Mouse (Mus musculus): ENCODE measurements at regions not wholly inside any gene's neighbourhood (a gene's known extent, or its start where the extent isn't known, plus 50 kb on each side); places are given as distances from the start of the nearest gene placed in this dataset.

DNA sequence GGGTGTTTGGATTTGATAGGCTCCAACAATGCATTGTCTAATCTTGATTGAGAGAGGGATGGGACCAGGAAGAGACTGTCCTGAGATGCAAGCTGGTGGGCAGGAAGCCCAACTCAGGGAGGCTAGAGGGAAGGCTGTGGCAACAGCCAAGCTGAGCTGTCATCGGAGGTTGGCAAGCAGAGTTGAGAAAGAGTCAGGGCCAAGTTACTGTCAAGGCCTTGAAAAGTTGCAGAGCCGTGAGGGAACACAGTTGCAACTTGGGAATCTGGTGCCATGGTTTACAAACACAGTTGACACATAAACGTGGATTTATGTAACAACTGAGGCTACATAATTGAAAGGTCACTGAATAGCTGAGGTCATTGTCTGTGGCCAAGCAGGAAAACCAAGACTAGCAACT, 170.8 kb upstream of the Frmd6 start:
- TF ChIP-seq CTCF (IDR thresholded peaks at IDR 0.05; ENCODE audit: control insufficient read depth, insufficient read depth, insufficient read length) (no peak), MYOG (IDR thresholded peaks at IDR 0.05; ENCODE audit: control insufficient read depth, extremely low read depth, insufficient read length) (no peak)

Measured in C2C12 (cell line).